Mouse (Mus musculus) v-Abl transformed pro-B cells (cell line): ENCODE data around the gene Epb41l1.

Experiments
- in situ Hi-C, 2 experiments: fragments of 400-800 bp; cut with MboI; formaldehyde crosslinking; loops; one replicate each; pipeline ENCODE4 v1.15.1; 2025; ENCODE audit not compliant: unreplicated experiment in 2 of 2

Gene Epb41l1

GRCm38 (mm10) chr2:156576850-156577587, 156.3 kb downstream of the Epb41l1 start:
- in situ Hi-C loops = no loop called here

- in situ Hi-C loops = no loop called here
Observed at GRCm38 (mm10) chr2:156580507-156580906, 159.8 kb downstream of the Epb41l1 start.

GRCm38 (mm10) chr2:156581244-156581643, 160.5 kb downstream of the Epb41l1 start:
- in situ Hi-C loops = no loop called here

- in situ Hi-C loops = no loop called here
Observed at GRCm38 (mm10) chr2:156582887-156583286, 162.2 kb downstream of the Epb41l1 start.

- in situ Hi-C loops = no loop called here
Observed at GRCm38 (mm10) chr2:156584154-156584796, 163.6 kb downstream of the Epb41l1 start.

GRCm38 (mm10) chr2:156584797-156585471, 164.2 kb downstream of the Epb41l1 start:
- in situ Hi-C loops = no loop called here

- in situ Hi-C loops = no loop called here
Observed at GRCm38 (mm10) chr2:156589481-156589880, 168.8 kb downstream of the Epb41l1 start.
